Mouse (Mus musculus): ENCODE results near the gene Slc25a30. TPM values are rescaled to one million over a fixed set of nuclear protein-coding genes. Genes with fewer than 3 reads are reported as not detected.
A peak's percentile ranks its signal among the peaks of the same experiment; 100 is the strongest.

The Slc25a30 gene
- total RNA-seq (2014; rRNA removed) (20.1 and 27.4 TPM in 2 replicates), polyA plus RNA-seq (2015; fragmentation: Nextera tagmentation; extraction: Ambion mirVana) (4.7 and 7.0 TPM in 2 replicates)

GRCm38 (mm10) chr14:75786868-75787793 is at the start of gene Slc25a30:
Gene Slc25a30 (minus strand): TSS chr14:75787037.
- peak within 1 kb of the TSS; percentile 88 for H3K4me3 ChIP-seq (ENCODE audit: low read depth, low read length)
- H3K27ac ChIP-seq (ENCODE audit: low read depth, low read length): peak within 1 kb of the TSS; percentile 95
- WGBS: 7% methylated on average over 50 of the region's 51 CpGs
- H3K4me1 ChIP-seq (ENCODE audit: insufficient read depth): no peaks in the 10 kb centered on the region
- no peaks in the 10 kb centered on the region for H3K36me3 ChIP-seq (ENCODE audit: insufficient read depth)
- H3K27me3 ChIP-seq (ENCODE audit: insufficient read depth, low read length): 0 out of 2 replicates have a peak, but pooled peaks cover 4% of the 10 kb centered on the region
- peak within 1 kb of the TSS; percentile 81 for H3K9ac ChIP-seq
- ATAC-seq (peak; percentile 99), DNase-seq (peak; percentile 97)
- peak within 1 kb of the TSS; percentile 71 for H3K4me2 ChIP-seq (ENCODE audit: low read depth)
- TF ChIP-seq CTCF (IDR thresholded peaks at IDR 0.05; ENCODE audit: low read depth): no peak
- no peaks in the 10 kb centered on the region for H3K9me3 ChIP-seq (ENCODE audit: low read length)

GRCm38 (mm10) chr14:75836579-75836978 is 49.7 kb upstream of the Slc25a30 start:
- Histone ChIP-seq H3K27ac (ENCODE audit: low read depth, low read length) (no peak overlapping the region), H3K9me3 (ENCODE audit: low read length) (no peaks in the 10 kb centered on the region), H3K4me2 (ENCODE audit: low read depth) (no peak overlapping the region), H3K9ac (no peak overlapping the region), H3K4me3 (ENCODE audit: low read depth, low read length) (no peak overlapping the region), H3K36me3 (ENCODE audit: insufficient read depth) (no peaks in the 10 kb centered on the region), H3K27me3 (ENCODE audit: insufficient read depth, low read length) (no peaks in the 10 kb centered on the region), H3K4me1 (ENCODE audit: insufficient read depth) (peaks cover 10% of the 10 kb centered on the region)
- DNase-seq: no peak
- TF ChIP-seq CTCF (IDR thresholded peaks at IDR 0.05; ENCODE audit: low read depth): no peak
- ATAC-seq: no peak
- WGBS: 93% methylated on average over 3 of the region's 3 CpGs

- H3K36me3 ChIP-seq (ENCODE audit: insufficient read depth): no peaks in the 10 kb centered on the region
- DNase-seq (peak; percentile 51), ATAC-seq (peak; percentile 51)
- 0% methylated on average over 16 of the region's 16 CpGs for WGBS
- H3K9me3 ChIP-seq (ENCODE audit: low read length): no peaks in the 10 kb centered on the region
- H3K4me3 ChIP-seq (ENCODE audit: low read depth, low read length): peak overlapping the region; percentile 34
- TF ChIP-seq CTCF (IDR thresholded peaks at IDR 0.05; ENCODE audit: low read depth): no peak
- H3K27me3 ChIP-seq (ENCODE audit: insufficient read depth, low read length): no peaks in the 10 kb centered on the region
- H3K4me2 ChIP-seq (ENCODE audit: low read depth): peak overlapping the region; percentile 61
- peaks cover 10% of the 10 kb centered on the region for H3K4me1 ChIP-seq (ENCODE audit: insufficient read depth)
- peak overlapping the region; percentile 49 for H3K9ac ChIP-seq
- H3K27ac ChIP-seq (ENCODE audit: low read depth, low read length): peak overlapping the region; percentile 82
Observed at GRCm38 (mm10) chr14:75834739-75835381, 48.0 kb upstream of the Slc25a30 start.

GRCm38 (mm10) chr14:75834251-75834738 is 47.5 kb upstream of the Slc25a30 start:
- whole genome bisulfite sequencing: under 1% methylated on average over 10 of the region's 10 CpGs
- Histone ChIP-seq H3K4me2 (ENCODE audit: low read depth) (peak overlapping the region; percentile 61), H3K9ac (peak overlapping the region; percentile 49), H3K4me1 (ENCODE audit: insufficient read depth) (peaks cover 11% of the 10 kb centered on the region), H3K27me3 (ENCODE audit: insufficient read depth, low read length) (no peaks in the 10 kb centered on the region), H3K4me3 (ENCODE audit: low read depth, low read length) (peak overlapping the region; percentile 34), H3K27ac (ENCODE audit: low read depth, low read length) (peak overlapping the region; percentile 82), H3K9me3 (ENCODE audit: low read length) (no peaks in the 10 kb centered on the region), H3K36me3 (ENCODE audit: insufficient read depth) (no peaks in the 10 kb centered on the region)
- DNase-seq (peak; percentile 75), ATAC-seq (peak; percentile 75)
- no peak for TF ChIP-seq CTCF (IDR thresholded peaks at IDR 0.05; ENCODE audit: low read depth)

GRCm38 (mm10) chr14:75833546-75834250 is 46.9 kb upstream of the Slc25a30 start:
- DNase-seq (peak; percentile 34), ATAC-seq (peak; percentile 47; the same call in 1 of the 2 replicates)
- Histone ChIP-seq H3K9ac (peak overlapping the region; percentile 49; the same call in 1 of the 2 replicates), H3K36me3 (ENCODE audit: insufficient read depth) (no peaks in the 10 kb centered on the region), H3K4me2 (ENCODE audit: low read depth) (peak overlapping the region; percentile 61), H3K4me3 (ENCODE audit: low read depth, low read length) (peak overlapping the region; percentile 34; the same call in 1 of the 2 replicates), H3K4me1 (ENCODE audit: insufficient read depth) (peaks cover 16% of the 10 kb centered on the region), H3K27me3 (ENCODE audit: insufficient read depth, low read length) (no peaks in the 10 kb centered on the region), H3K27ac (ENCODE audit: low read depth, low read length) (peak overlapping the region; percentile 82; the same call in 1 of the 2 replicates), H3K9me3 (ENCODE audit: low read length) (no peaks in the 10 kb centered on the region)
- TF ChIP-seq CTCF (IDR thresholded peaks at IDR 0.05; ENCODE audit: low read depth): no peak
- WGBS: 6% methylated on average over 12 of the region's 12 CpGs

- no peak for TF ChIP-seq CTCF (IDR thresholded peaks at IDR 0.05; ENCODE audit: low read depth)
- DNase-seq (peak; percentile 49), ATAC-seq (no peak)
- H3K27me3 ChIP-seq (ENCODE audit: insufficient read depth, low read length): peaks cover 4% of the 10 kb centered on the region; the same call in 1 of the 2 replicates
- no peaks in the 10 kb centered on the region for H3K36me3 ChIP-seq (ENCODE audit: insufficient read depth)
- peak overlapping the region; percentile 61 for H3K4me2 ChIP-seq (ENCODE audit: low read depth)
- no peak overlapping the region for H3K9ac ChIP-seq
- H3K4me1 ChIP-seq (ENCODE audit: insufficient read depth): peaks cover 19% of the 10 kb centered on the region
- WGBS: 10% methylated on average over 4 of the region's 4 CpGs
- no peaks in the 10 kb centered on the region for H3K9me3 ChIP-seq (ENCODE audit: low read length)
- H3K4me3 ChIP-seq (ENCODE audit: low read depth, low read length): no peak overlapping the region
- no peak overlapping the region for H3K27ac ChIP-seq (ENCODE audit: low read depth, low read length)
Observed at GRCm38 (mm10) chr14:75832982-75833381, 46.1 kb upstream of the Slc25a30 start.
